Mouse (Mus musculus) stomach, embryonic 14.5 days (tissue): ENCODE measurements around the gene Klc2. TPM values are rescaled to one million over a fixed set of nuclear protein-coding genes. Genes with fewer than 3 reads are reported as not detected.
A peak's percentile ranks its signal among the peaks of the same experiment; 100 is the strongest.

Source experiments
- ATAC-seq: fragments of 200-750 bp; cut with Nextera tagmentation; 2 replicates; pipeline ENCODE4 v1.8.0; 2017; ENCODE audit warnings: low read depth, moderate TSS enrichment; ENCODE audit not compliant: insufficient number of reproducible peaks, insufficient read depth, low FRiP score
- H3K27ac ChIP-seq: fragments of 300-500 bp; sonication (generic); 2 replicates; pipeline ENCODE4 v1.5.1; 2014; ENCODE audit warnings: mild to moderate bottlenecking, low read length, moderate library complexity, mixed read lengths
- H3K27me3 ChIP-seq: fragments of 300-500 bp; sonication (generic); 2 replicates; pipeline ENCODE4 v1.6.1; 2014; ENCODE audit warnings: low read length, control low read depth, mixed read lengths; ENCODE audit not compliant: control insufficient read depth, insufficient read depth
- H3K36me3 ChIP-seq: fragments of 300-500 bp; sonication (generic); 2 replicates; pipeline ENCODE4 v1.6.1; 2014; ENCODE audit warnings: mild to moderate bottlenecking, control low read depth, low read length, moderate library complexity, mixed read lengths; ENCODE audit not compliant: control insufficient read depth, insufficient read depth
- H3K4me1 ChIP-seq: fragments of 300-500 bp; sonication (generic); 2 replicates; pipeline ENCODE4 v1.6.1; 2014; ENCODE audit warnings: low read length, control low read depth, mixed read lengths; ENCODE audit not compliant: control insufficient read depth, insufficient read depth
- H3K4me2 ChIP-seq: fragments of 300-500 bp; sonication (generic); replicated peaks from 2 replicates; pipeline ENCODE4 v1.6.1; 2014; ENCODE audit warnings: low read depth, low read length, control low read depth
- H3K4me3 ChIP-seq: fragments of 300-500 bp; sonication (generic); 2 replicates; pipeline ENCODE4 v1.5.1; 2014; ENCODE audit warnings: low read depth, low read length, control low read depth
- H3K9ac ChIP-seq: fragments of 300-500 bp; sonication (generic); replicated peaks from 2 replicates; pipeline ENCODE4 v1.6.1; 2014; ENCODE audit warnings: low read depth, mild to moderate bottlenecking, control low read depth, low read length, moderate library complexity, mixed read lengths
- H3K9me3 ChIP-seq: fragments of 300-500 bp; sonication (generic); 2 replicates; pipeline ENCODE4 v1.6.1; 2016; ENCODE audit warnings: low read depth, low read length, control low read depth; ENCODE audit not compliant: control insufficient read depth
- WGBS: fragments of 180-500 bp; shearing (Covaris S2); extraction: QIAGEN DNeasy Blood & Tissue Kit; methylation state at CpG from one replicate; pipeline ENCODE4 v1.1.7; 2014; 5-methylcytosine and 5-hydroxymethylcytosine counted together
- polyA plus RNA-seq: library from polyadenylated mRNA; unstranded; fragments of >200 nt; fragmentation: Nextera tagmentation; extraction: Ambion mirVana; gene quantifications from 2 replicates; pipeline ENCODE4 v1.2.1, GENCODE M21; 2014

The Klc2 gene
- polyA plus RNA-seq, 1 experiment from 2014 or later = 15.7 TPM

GRCm38 (mm10) chr19:5068570-5069234, 49.7 kb downstream of the Klc2 start:
- Histone ChIP-seq H3K27ac (no peak overlapping the region; the same call in 1 of the 2 replicates), H3K4me2 (peak overlapping the region; percentile 76), H3K9ac (peak overlapping the region; percentile 60), H3K9me3 (no peaks in the 10 kb centered on the region), H3K4me3 (peak overlapping the region; percentile 70), H3K27me3 (0 out of 2 replicates have a peak, but pooled peaks cover 2% of the 10 kb centered on the region), H3K4me1 (peaks cover 45% of the 10 kb centered on the region), H3K36me3 (no peaks in the 10 kb centered on the region)
- ATAC-seq = no peak
- WGBS = 29% methylated on average over 21 of the region's 21 CpGs

GRCm38 (mm10) chr19:5067867-5068569, 50.3 kb downstream of the Klc2 start, which contains the start of gene Cd248:
TSS of gene Cd248 (plus strand) at chr19:5068078.
- H3K4me1 ChIP-seq = peaks cover 45% of the 10 kb centered on the region
- ATAC-seq = peak; percentile 63
- 1% methylated on average over 54 of the region's 56 CpGs for WGBS

GRCm38 (mm10) chr19:5067040-5067799, 51.1 kb downstream of the Klc2 start:
- Histone ChIP-seq H3K4me2 (peak overlapping the region; percentile 76), H3K36me3 (no peaks in the 10 kb centered on the region), H3K27me3 (0 out of 2 replicates have a peak, but pooled peaks cover 2% of the 10 kb centered on the region), H3K4me1 (peaks cover 45% of the 10 kb centered on the region), H3K4me3 (peak overlapping the region; percentile 70; the same call in 1 of the 2 replicates), H3K9me3 (no peaks in the 10 kb centered on the region), H3K9ac (peak overlapping the region; percentile 28; the same call in 1 of the 2 replicates), H3K27ac (peak overlapping the region; percentile 95)
- no peak for ATAC-seq
- WGBS = 3% methylated on average over 15 of the region's 15 CpGs

More at GRCm38 (mm10) chr19:5067867-5068569, 50.3 kb downstream of the Klc2 start, which contains the start of gene Cd248:
- H3K9ac ChIP-seq = peak within 1 kb of the TSS; percentile 60
- H3K9me3 ChIP-seq = no peaks in the 10 kb centered on the region
- H3K27ac ChIP-seq = peak within 1 kb of the TSS; percentile 95
- H3K4me3 ChIP-seq = peak within 1 kb of the TSS; percentile 70
- 0 out of 2 replicates have a peak, but pooled peaks cover 2% of the 10 kb centered on the region for H3K27me3 ChIP-seq
- H3K4me2 ChIP-seq = peak within 1 kb of the TSS; percentile 76
- H3K36me3 ChIP-seq = no peaks in the 10 kb centered on the region

GRCm38 (mm10) chr19:5065104-5065503, 53.3 kb downstream of the Klc2 start:
- ATAC-seq = no peak
- Histone ChIP-seq H3K4me3 (no peak overlapping the region), H3K36me3 (no peaks in the 10 kb centered on the region), H3K27ac (peak overlapping the region; percentile 33; the same call in 1 of the 2 replicates), H3K9ac (no peak overlapping the region), H3K9me3 (no peaks in the 10 kb centered on the region), H3K27me3 (0 out of 2 replicates have a peak, but pooled peaks cover 2% of the 10 kb centered on the region), H3K4me1 (peaks cover 49% of the 10 kb centered on the region), H3K4me2 (no peak overlapping the region)
- 39% methylated on average over 7 of the region's 7 CpGs for WGBS

GRCm38 (mm10) chr19:5062446-5062845, 55.9 kb downstream of the Klc2 start:
- no peak overlapping the region for H3K4me2 ChIP-seq
- whole genome bisulfite sequencing = 74% methylated on average over 6 of the region's 6 CpGs
- no peaks in the 10 kb centered on the region for H3K27me3 ChIP-seq
- H3K9ac ChIP-seq = no peak overlapping the region
- peaks cover 51% of the 10 kb centered on the region for H3K4me1 ChIP-seq
- ATAC-seq = no peak
- H3K36me3 ChIP-seq = no peaks in the 10 kb centered on the region
- no peak overlapping the region for H3K4me3 ChIP-seq
- no peak overlapping the region for H3K27ac ChIP-seq
- no peaks in the 10 kb centered on the region for H3K9me3 ChIP-seq

GRCm38 (mm10) chr19:5062041-5062440, 56.3 kb downstream of the Klc2 start:
- ATAC-seq = no peak
- Histone ChIP-seq H3K4me2 (no peak overlapping the region), H3K36me3 (no peaks in the 10 kb centered on the region), H3K4me3 (no peak overlapping the region), H3K27ac (no peak overlapping the region), H3K9ac (no peak overlapping the region), H3K9me3 (no peaks in the 10 kb centered on the region), H3K27me3 (no peaks in the 10 kb centered on the region), H3K4me1 (peaks cover 48% of the 10 kb centered on the region)
- WGBS = 88% methylated on average over 5 of the region's 5 CpGs

GRCm38 (mm10) chr19:5060365-5061330, 57.7 kb downstream of the Klc2 start:
- H3K4me1 ChIP-seq = peaks cover 43% of the 10 kb centered on the region
- H3K27me3 ChIP-seq = no peaks in the 10 kb centered on the region
- H3K36me3 ChIP-seq = no peaks in the 10 kb centered on the region
- ATAC-seq = peak; percentile 31; the same call in 1 of the 2 replicates
- no peaks in the 10 kb centered on the region for H3K9me3 ChIP-seq
- no peak overlapping the region for H3K4me3 ChIP-seq
- 24% methylated on average over 5 of the region's 5 CpGs for WGBS
- H3K4me2 ChIP-seq = no peak overlapping the region
- peak overlapping the region; percentile 66; the same call in 1 of the 2 replicates for H3K27ac ChIP-seq
- H3K9ac ChIP-seq = no peak overlapping the region
